Mouse (Mus musculus): ENCODE measurements around the gene Gm20708. TPM values are rescaled to one million over a fixed set of nuclear protein-coding genes. Genes with fewer than 3 reads are reported as not detected.

Gm20708 gene
- polyA plus RNA-seq, 1 experiment from 2014 or later: 1.0 TPM

DNA sequence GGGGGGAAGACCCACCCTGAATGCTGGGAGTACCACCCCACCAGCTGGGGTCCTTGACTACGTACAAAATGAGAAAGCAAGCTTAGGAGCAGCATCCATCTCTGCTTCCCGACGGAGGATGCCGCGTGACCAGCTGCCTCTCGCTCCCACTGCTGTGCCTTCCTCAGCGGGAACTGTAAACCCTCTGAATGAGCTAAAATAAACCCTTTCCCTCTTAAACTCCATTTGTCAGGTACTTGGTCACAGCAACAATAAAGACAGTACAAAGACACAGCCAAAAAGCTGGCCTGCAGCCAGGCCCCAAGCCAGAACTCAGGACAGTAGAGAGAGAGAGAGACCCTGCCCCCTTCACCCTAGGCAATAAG, 39.8 kb upstream of the Gm20708 start:
- H3K27me3 ChIP-seq (ENCODE audit: control insufficient read depth, insufficient read depth, low read length): no peaks in the 10 kb centered on the region
- 47% methylated on average over 7 of the region's 7 CpGs for WGBS

DNA sequence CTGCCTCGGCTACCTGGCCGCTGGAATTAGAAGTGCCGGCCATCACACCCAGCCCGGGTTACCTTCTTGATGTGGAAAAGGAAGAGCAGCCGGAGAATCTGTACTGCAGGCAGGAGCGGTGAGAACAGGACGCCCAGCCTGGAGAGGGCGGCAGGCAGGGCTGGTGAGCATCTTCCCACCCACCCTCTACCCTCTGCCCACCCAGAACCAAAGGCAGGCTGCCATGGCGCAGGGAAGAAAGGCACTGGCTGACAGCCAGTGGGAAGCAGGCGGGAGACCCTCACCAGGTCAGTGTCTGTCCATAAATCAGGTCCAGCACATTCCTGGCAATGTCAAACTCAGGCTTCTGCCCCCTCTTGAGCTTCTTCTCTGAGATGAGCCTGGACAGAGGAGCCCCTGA, 39.1 kb upstream of the Gm20708 start:
- DNase-seq (ENCODE audit: low spot score) (no peak), ATAC-seq (ENCODE audit: low FRiP score) (no peak)
- Histone ChIP-seq H3K9me3 (ENCODE audit: control insufficient read depth, low read length) (no peaks in the 10 kb centered on the region), H3K27me3 (ENCODE audit: control insufficient read depth, insufficient read depth, low read length) (no peaks in the 10 kb centered on the region), H3K4me1 (replicated peaks; ENCODE audit: control insufficient read depth, insufficient read depth, low read length) (0 out of 2 replicates have a peak, but pooled peaks cover 3% of the 10 kb centered on the region), H3K36me3 (replicated peaks; ENCODE audit: control insufficient read depth, insufficient read depth) (peaks cover 16% of the 10 kb centered on the region), H3K9ac (no peak overlapping the region), H3K4me2 (replicated peaks) (no peak overlapping the region), H3K27ac (no peak overlapping the region), H3K4me3 (replicated peaks; ENCODE audit: low read length) (no peak overlapping the region)
- 76% methylated on average over 10 of the region's 10 CpGs for WGBS

More for the DNA sequence above, 39.8 kb upstream of the Gm20708 start:
- H3K9me3 ChIP-seq (ENCODE audit: control insufficient read depth, low read length): no peaks in the 10 kb centered on the region
- ATAC-seq (ENCODE audit: low FRiP score): no peak
- H3K4me2 ChIP-seq (replicated peaks): no peak overlapping the region
- H3K4me1 ChIP-seq (replicated peaks; ENCODE audit: control insufficient read depth, insufficient read depth, low read length): 0 out of 2 replicates have a peak, but pooled peaks cover 3% of the 10 kb centered on the region
- DNase-seq (ENCODE audit: low spot score): no peak
- peaks cover 23% of the 10 kb centered on the region for H3K36me3 ChIP-seq (replicated peaks; ENCODE audit: control insufficient read depth, insufficient read depth)
- no peak overlapping the region for H3K9ac ChIP-seq
- no peak overlapping the region; the same call in 1 of the 2 replicates for H3K27ac ChIP-seq
- no peak overlapping the region for H3K4me3 ChIP-seq (replicated peaks; ENCODE audit: low read length)

DNA sequence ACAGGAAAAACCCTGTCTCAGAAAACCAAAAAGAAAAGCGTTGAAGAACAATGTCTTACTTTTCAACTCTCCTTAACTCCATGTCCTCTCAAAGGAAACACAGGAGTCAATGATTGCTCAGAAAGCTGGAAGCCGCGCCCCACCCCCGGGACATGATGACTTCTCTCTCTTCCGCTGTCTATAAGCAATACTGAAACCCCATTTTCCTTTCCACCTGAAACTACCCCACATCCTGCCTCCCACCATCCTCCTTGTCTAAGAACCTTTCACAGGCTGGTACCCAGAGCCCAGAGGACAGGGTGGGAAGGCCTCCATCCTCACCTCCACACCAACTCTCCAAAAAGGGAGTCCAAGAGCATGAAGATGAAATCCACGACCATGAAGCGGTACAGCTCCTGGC, 37.1 kb upstream of the Gm20708 start:
- Histone ChIP-seq H3K9ac (no peak overlapping the region), H3K27me3 (ENCODE audit: control insufficient read depth, insufficient read depth, low read length) (no peaks in the 10 kb centered on the region), H3K36me3 (replicated peaks; ENCODE audit: control insufficient read depth, insufficient read depth) (no peaks in the 10 kb centered on the region), H3K9me3 (ENCODE audit: control insufficient read depth, low read length) (no peaks in the 10 kb centered on the region), H3K4me2 (replicated peaks) (no peak overlapping the region), H3K4me3 (replicated peaks; ENCODE audit: low read length) (no peak overlapping the region), H3K27ac (no peak overlapping the region), H3K4me1 (replicated peaks; ENCODE audit: control insufficient read depth, insufficient read depth, low read length) (0 out of 2 replicates have a peak, but pooled peaks cover 3% of the 10 kb centered on the region)
- DNase-seq (ENCODE audit: low spot score) (no peak), ATAC-seq (ENCODE audit: low FRiP score) (no peak)
- 93% methylated on average over 7 of the region's 7 CpGs for WGBS

DNA sequence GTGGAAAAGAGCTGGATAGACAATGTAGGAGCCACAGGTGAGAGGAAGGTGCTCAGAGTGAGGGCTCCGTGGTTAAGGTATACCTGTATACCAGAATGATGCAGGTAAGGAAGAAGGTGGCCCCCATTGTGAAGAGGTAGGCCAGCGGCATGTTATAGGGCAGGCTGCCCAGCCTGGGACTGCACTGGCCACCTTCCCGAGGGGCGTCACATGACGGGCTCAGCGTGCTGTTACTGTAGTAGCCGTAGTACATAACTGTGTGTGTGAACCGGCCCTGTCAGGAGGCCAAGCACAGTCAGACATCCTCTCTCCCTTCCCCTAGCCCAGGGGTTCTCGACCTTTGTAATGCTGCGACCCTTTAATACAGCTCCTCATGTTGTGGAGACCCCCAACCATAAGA, 34.5 kb upstream of the Gm20708 start:
- H3K4me3 ChIP-seq (replicated peaks; ENCODE audit: low read length): no peak overlapping the region
- H3K27me3 ChIP-seq (ENCODE audit: control insufficient read depth, insufficient read depth, low read length): peaks cover 2% of the 10 kb centered on the region; the same call in 1 of the 2 replicates
- no peak overlapping the region for H3K27ac ChIP-seq
- peaks cover 14% of the 10 kb centered on the region for H3K4me1 ChIP-seq (replicated peaks; ENCODE audit: control insufficient read depth, insufficient read depth, low read length)
- no peak for DNase-seq (ENCODE audit: low spot score)
- no peaks in the 10 kb centered on the region for H3K36me3 ChIP-seq (replicated peaks; ENCODE audit: control insufficient read depth, insufficient read depth)
- no peaks in the 10 kb centered on the region for H3K9me3 ChIP-seq (ENCODE audit: control insufficient read depth, low read length)
- ATAC-seq (ENCODE audit: low FRiP score): no peak
- no peak overlapping the region for H3K4me2 ChIP-seq (replicated peaks)
- 92% methylated on average over 10 of the region's 10 CpGs for WGBS
- no peak overlapping the region for H3K9ac ChIP-seq

DNA sequence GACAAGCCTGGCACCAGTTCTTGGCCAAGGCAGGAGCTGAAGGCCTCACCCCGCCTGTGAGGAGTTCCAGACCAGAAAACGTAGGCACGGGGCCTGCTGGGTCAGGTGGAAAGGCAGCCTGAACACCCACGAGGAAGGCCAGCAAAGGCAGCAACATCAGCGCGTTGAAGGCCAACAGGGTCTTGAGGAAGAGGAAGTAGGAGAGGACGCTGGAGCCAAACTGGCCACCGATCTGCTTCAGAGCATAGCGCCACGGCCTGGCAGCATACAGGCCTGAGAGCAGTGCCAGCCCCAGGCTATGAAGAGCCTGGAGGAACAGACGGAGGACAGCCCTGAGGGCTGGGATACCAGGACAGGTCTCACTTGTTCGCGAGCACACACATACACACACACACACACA, 33.9 kb upstream of the Gm20708 start:
- Histone ChIP-seq H3K27me3 (ENCODE audit: control insufficient read depth, insufficient read depth, low read length) (peaks cover 8% of the 10 kb centered on the region), H3K4me3 (replicated peaks; ENCODE audit: low read length) (no peak overlapping the region), H3K4me2 (replicated peaks) (no peak overlapping the region), H3K9me3 (ENCODE audit: control insufficient read depth, low read length) (no peaks in the 10 kb centered on the region), H3K36me3 (replicated peaks; ENCODE audit: control insufficient read depth, insufficient read depth) (no peaks in the 10 kb centered on the region), H3K9ac (no peak overlapping the region), H3K4me1 (replicated peaks; ENCODE audit: control insufficient read depth, insufficient read depth, low read length) (peaks cover 16% of the 10 kb centered on the region), H3K27ac (no peak overlapping the region)
- DNase-seq (ENCODE audit: low spot score) (no peak), ATAC-seq (ENCODE audit: low FRiP score) (no peak)
- 92% methylated on average over 11 of the region's 13 CpGs for WGBS

DNA sequence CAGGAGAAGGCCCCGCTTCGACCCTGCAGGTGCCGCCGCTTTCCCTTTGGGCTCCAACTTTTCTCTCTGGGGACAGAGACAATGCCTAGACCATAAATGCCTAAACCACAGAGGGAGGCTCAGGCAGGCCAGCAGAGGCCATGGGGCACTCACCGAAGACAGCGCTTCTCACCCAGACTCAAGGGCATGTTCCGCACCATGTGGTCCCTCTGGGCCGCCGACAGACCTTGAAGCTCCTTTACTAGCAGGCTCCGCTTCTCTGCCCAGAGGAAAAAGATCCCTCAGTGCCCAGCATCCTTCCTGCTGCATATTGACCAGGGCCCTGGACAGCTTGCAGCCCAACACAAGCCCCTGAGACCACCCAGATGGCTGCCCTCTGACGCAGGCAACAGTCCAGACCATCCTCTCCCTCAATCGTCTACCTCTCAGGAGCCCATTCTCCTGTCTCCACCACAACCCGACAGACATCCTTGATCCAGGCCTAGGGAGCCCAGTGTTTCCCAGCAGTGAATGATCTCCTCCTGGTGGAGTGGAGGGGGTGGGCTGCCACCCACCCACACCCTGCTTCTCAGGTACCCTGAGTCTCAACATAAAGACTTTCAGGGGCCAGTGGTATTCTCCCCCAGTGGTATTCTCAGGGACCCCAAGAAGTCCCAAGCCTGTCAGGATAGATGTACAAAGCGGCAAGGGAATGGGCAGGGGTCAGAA, 33.2 kb upstream of the Gm20708 start:
- H3K4me3 ChIP-seq (replicated peaks; ENCODE audit: low read length): no peak overlapping the region
- H3K27ac ChIP-seq: no peak overlapping the region
- peaks cover 20% of the 10 kb centered on the region for H3K4me1 ChIP-seq (replicated peaks; ENCODE audit: control insufficient read depth, insufficient read depth, low read length)
- H3K9ac ChIP-seq: no peak overlapping the region
- WGBS: 90% methylated on average over 14 of the region's 14 CpGs
- DNase-seq (ENCODE audit: low spot score): no peak
- H3K4me2 ChIP-seq (replicated peaks): no peak overlapping the region
- H3K36me3 ChIP-seq (replicated peaks; ENCODE audit: control insufficient read depth, insufficient read depth): no peaks in the 10 kb centered on the region
- peaks cover 15% of the 10 kb centered on the region for H3K27me3 ChIP-seq (ENCODE audit: control insufficient read depth, insufficient read depth, low read length)
- ATAC-seq (ENCODE audit: low FRiP score): no peak
- H3K9me3 ChIP-seq (ENCODE audit: control insufficient read depth, low read length): no peaks in the 10 kb centered on the region

DNA sequence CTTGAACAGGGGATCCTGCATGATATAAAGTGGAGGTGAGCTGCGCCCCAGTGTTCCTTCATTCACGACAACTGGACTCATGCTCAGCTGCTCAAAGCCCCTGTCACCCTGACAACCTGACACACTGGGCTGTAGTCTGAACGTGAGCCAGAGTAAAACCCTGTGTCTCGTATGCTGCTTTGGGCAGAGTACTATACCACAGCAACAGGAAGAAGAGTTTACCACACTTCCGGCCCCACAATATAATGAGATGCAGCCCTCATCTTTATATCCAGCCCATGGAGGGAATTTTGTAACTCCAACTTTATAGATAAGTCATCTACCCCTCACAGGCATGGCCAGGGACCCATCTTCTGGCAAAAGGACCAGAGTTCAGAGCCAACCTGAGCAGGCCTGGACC, 32.4 kb upstream of the Gm20708 start:
- 86% methylated on average over 5 of the region's 5 CpGs for WGBS
- ATAC-seq (ENCODE audit: low FRiP score): no peak

DNA sequence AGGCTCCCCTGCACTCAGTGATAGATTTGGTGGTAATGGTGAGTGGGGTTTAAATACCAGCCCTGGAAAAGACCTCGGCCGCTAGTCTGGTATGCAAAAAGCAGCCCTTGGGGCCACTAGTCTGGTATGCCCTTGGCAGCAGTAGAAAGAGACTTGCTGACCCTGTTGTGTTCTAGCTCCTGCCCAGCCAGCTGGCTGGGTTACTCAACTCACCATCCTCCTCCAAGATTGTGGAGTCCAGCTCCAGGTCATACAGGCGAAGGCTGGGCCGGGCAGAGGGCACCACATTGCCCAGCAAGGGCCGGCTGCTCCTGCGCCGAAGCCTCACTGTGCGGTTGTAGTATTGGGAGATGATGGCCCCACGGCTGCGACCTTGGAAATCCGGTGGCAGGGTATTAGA, 31.4 kb upstream of the Gm20708 start:
- no peak for DNase-seq (ENCODE audit: low spot score)
- H3K4me1 ChIP-seq (replicated peaks; ENCODE audit: control insufficient read depth, insufficient read depth, low read length): peaks cover 22% of the 10 kb centered on the region
- no peak overlapping the region for H3K4me2 ChIP-seq (replicated peaks)
- no peak overlapping the region for H3K9ac ChIP-seq
- H3K36me3 ChIP-seq (replicated peaks; ENCODE audit: control insufficient read depth, insufficient read depth): no peaks in the 10 kb centered on the region
- WGBS: 91% methylated on average over 11 of the region's 11 CpGs
- no peak overlapping the region for H3K4me3 ChIP-seq (replicated peaks; ENCODE audit: low read length)
- no peak for ATAC-seq (ENCODE audit: low FRiP score)
- H3K27me3 ChIP-seq (ENCODE audit: control insufficient read depth, insufficient read depth, low read length): peaks cover 28% of the 10 kb centered on the region
- H3K9me3 ChIP-seq (ENCODE audit: control insufficient read depth, low read length): no peaks in the 10 kb centered on the region
- H3K27ac ChIP-seq: no peak overlapping the region

More for the DNA sequence above, 32.4 kb upstream of the Gm20708 start:
- Histone ChIP-seq H3K9ac (no peak overlapping the region), H3K9me3 (ENCODE audit: control insufficient read depth, low read length) (no peaks in the 10 kb centered on the region), H3K4me1 (replicated peaks; ENCODE audit: control insufficient read depth, insufficient read depth, low read length) (peaks cover 20% of the 10 kb centered on the region), H3K4me2 (replicated peaks) (no peak overlapping the region), H3K36me3 (replicated peaks; ENCODE audit: control insufficient read depth, insufficient read depth) (no peaks in the 10 kb centered on the region), H3K27ac (no peak overlapping the region), H3K4me3 (replicated peaks; ENCODE audit: low read length) (no peak overlapping the region), H3K27me3 (ENCODE audit: control insufficient read depth, insufficient read depth, low read length) (peaks cover 23% of the 10 kb centered on the region)
- no peak for DNase-seq (ENCODE audit: low spot score)

DNA sequence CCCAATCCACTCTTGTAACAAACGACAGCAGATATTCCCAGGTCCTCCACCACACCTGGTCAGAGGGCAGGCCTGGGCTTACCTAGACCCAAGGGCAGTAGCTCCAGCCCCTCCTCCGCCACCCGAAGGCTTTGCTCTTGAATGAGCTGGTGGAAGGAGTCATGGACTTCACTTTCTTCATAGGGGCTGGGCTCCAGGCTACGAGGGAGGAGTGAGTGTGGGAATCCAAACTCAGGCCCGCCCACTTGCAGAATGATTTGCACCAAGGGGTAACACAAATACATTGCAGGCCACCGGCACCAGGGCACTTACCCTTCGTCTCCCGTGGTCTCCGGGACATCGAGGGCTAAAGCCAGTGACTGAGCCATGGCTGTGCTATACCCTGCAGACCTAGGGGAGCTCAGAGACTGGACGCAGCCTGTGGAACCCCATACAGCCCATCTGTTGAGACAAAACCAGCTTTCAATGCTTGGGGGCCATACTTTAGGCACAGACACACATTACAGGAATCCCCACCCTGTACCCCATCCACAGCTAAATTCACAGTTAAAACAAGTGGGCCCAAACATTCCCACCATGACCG, 30.5 kb upstream of the Gm20708 start:
- H3K4me3 ChIP-seq (replicated peaks; ENCODE audit: low read length): no peak overlapping the region
- no peaks in the 10 kb centered on the region for H3K36me3 ChIP-seq (replicated peaks; ENCODE audit: control insufficient read depth, insufficient read depth)
- peaks cover 27% of the 10 kb centered on the region for H3K4me1 ChIP-seq (replicated peaks; ENCODE audit: control insufficient read depth, insufficient read depth, low read length)
- peaks cover 31% of the 10 kb centered on the region for H3K27me3 ChIP-seq (ENCODE audit: control insufficient read depth, insufficient read depth, low read length)
- H3K9ac ChIP-seq: peak overlapping the region; percentile 40
- H3K9me3 ChIP-seq (ENCODE audit: control insufficient read depth, low read length): no peaks in the 10 kb centered on the region
- no peak for DNase-seq (ENCODE audit: low spot score)
- ATAC-seq (ENCODE audit: low FRiP score): no peak
- 65% methylated on average over 12 of the region's 12 CpGs for WGBS
- H3K4me2 ChIP-seq (replicated peaks): peak overlapping the region; percentile 54; the same call in 1 of the 2 replicates
- H3K27ac ChIP-seq: peak overlapping the region; percentile 74

Data from hindbrain, embryonic 14.5 days (tissue).